Mouse (Mus musculus) megakaryocyte, embryonic 14.5 days (primary cell): ENCODE results near the gene Ntm.

Experiments used
- FLI1 ChIP-seq: IDR thresholded peaks from 2 replicates; pipeline ENCODE4 v1.6.1; 2012; ENCODE audit warnings: low read length, inconsistent platforms, mixed read lengths
- GATA1 ChIP-seq: IDR thresholded peaks from 3 replicates; pipeline ENCODE4 v1.6.1; 2012; ENCODE audit warnings: mixed read lengths, low read length, inconsistent platforms, borderline replicate concordance

DNA sequence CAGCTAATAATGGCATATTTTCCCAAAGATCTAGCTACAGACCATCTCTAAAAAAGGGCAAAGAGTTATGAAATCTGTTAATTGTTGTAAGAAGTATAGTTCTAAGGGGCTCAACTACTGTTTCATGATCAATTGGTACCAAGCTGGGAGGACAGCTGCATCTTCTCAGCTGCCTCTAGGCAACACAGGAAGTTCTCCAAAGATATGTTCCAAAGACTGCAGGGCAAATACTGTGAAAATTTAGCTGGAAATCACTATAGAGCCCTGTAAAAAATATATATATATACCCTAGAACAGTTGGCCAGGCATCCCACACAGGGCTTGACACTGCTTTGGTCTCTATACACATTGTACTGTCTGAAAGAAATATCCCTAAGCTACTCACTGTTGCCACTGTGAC, 489.5 kb downstream of the Ntm start:
- no peak for TF ChIP-seq GATA1
- TF ChIP-seq FLI1: no peak
